8 mouse cellular contexts compared by ENCODE assay signal in the genomic region with DNA sequence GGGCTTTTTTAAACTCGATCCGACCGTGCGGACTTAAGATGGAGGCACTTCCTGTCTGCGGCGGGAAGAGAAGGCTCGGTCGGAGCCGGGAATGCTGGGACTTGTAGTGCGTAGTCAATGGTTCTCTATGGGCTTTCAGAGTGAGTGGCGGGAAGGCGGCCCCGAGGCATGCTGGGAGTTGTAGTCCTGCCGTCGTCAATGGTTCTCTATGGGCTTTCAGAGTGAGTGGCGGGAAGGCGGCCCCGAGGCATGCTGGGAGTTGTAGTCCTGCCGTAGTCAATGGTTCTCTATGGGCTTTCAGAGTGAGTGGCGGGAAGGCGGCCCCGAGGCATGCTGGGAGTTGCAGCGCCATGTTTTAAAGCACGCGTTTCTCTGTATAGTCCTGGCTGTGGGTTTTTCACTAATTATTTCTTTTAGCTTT. TPM values are rescaled to one million over a fixed set of nuclear protein-coding genes. Genes with fewer than 3 reads are reported as not detected.
A peak's percentile ranks its signal among the peaks of the same experiment; 100 is the strongest.
DNase-seq lines count a peak whose midpoint lies in the region; ATAC-seq lines count a peak whose summit lies in the region.
"Not testable (repeated sequence)": the region's sequence is repeated elsewhere in the genome, so short reads cannot be mapped to it uniquely, and the experiment has no call there.

No protein-coding gene starts in this region.

- not testable (repeated sequence) for H3K9me3 ChIP-seq in ES-E14 (ENCODE audit: control insufficient read depth, insufficient read depth, low read depth, low read length)
- peaks cover 30% of the 10 kb centered on the region for H3K9me3 ChIP-seq in forebrain, embryonic 14.5 days (replicated peaks; ENCODE audit: control insufficient read depth, low read length)
- H3K9me3 ChIP-seq in liver, embryonic 16.5 days (replicated peaks; ENCODE audit: control insufficient read depth, low read length) = peaks cover 21% of the 10 kb centered on the region
- H3K9me3 ChIP-seq in neural tube, embryonic 13.5 days = peaks cover 34% of the 10 kb centered on the region

- H3K4me3 ChIP-seq in ES-E14 (ENCODE audit: insufficient read depth in 1 of 2, low read depth in 1 of 2, low read length in 2 of 2, poor library complexity in 1 of 2, severe bottlenecking in 1 of 2) = peak overlapping the region; percentile 61 to 70
- peak overlapping the region; percentile 46 for H3K4me3 ChIP-seq in forebrain, embryonic 14.5 days (ENCODE audit: low read depth, low read length)
- peak overlapping the region; percentile 64 for H3K4me3 ChIP-seq in liver, embryonic 16.5 days (ENCODE audit: low read depth, low read length)
- H3K4me3 ChIP-seq in neural tube, embryonic 13.5 days = peak overlapping the region; percentile 50

- ATAC-seq in forebrain, embryonic 14.5 days = peak; percentile 97
- ATAC-seq in liver, embryonic 16.5 days (ENCODE audit: low read depth) = peak; percentile 94
- peak; percentile 98 for ATAC-seq in neural tube, embryonic 13.5 days (ENCODE audit: low read depth)

- peaks cover 19% of the 10 kb centered on the region for H3K36me3 ChIP-seq in ES-E14 (ENCODE audit: control insufficient read depth, insufficient read depth, low read length, poor library complexity, severe bottlenecking)
- H3K36me3 ChIP-seq in forebrain, embryonic 14.5 days (ENCODE audit: control insufficient read depth, insufficient read depth, low read length) = peaks cover 21% of the 10 kb centered on the region
- peaks cover 10% of the 10 kb centered on the region for H3K36me3 ChIP-seq in liver, embryonic 16.5 days (ENCODE audit: control insufficient read depth, insufficient read depth)
- peaks cover 16% of the 10 kb centered on the region for H3K36me3 ChIP-seq in neural tube, embryonic 13.5 days

- in situ Hi-C loops in ES-E14 (cut with MboI; ENCODE audit: low sequenced_read_pairs in 2 of 2, unreplicated experiment in 2 of 2) = not testable (repeated sequence)

- H3K4me2 ChIP-seq in forebrain, embryonic 14.5 days (ENCODE audit: low read length); liver, embryonic 16.5 days (ENCODE audit: low read depth, low read length); neural tube, embryonic 13.5 days: not testable (repeated sequence)

- H3K9ac ChIP-seq in ES-E14 (ENCODE audit: insufficient read depth, low read depth, low read length, poor library complexity, severe bottlenecking) = peak overlapping the region; percentile 89
- H3K9ac ChIP-seq in forebrain, embryonic 14.5 days (ENCODE audit: low read length) = peak overlapping the region; percentile 65
- H3K9ac ChIP-seq in liver, embryonic 16.5 days (ENCODE audit: low read depth, low read length) = peak overlapping the region; percentile 66
- H3K9ac ChIP-seq in neural tube, embryonic 13.5 days = peak overlapping the region; percentile 78

- peak; percentile 100 for DNase-seq in ES-E14 (ENCODE audit: low read depth, low spot score)
- DNase-seq in cerebellum, adult 11-12 months = peak; percentile 100
- DNase-seq in forebrain, embryonic 14.5 days (ENCODE audit: low spot score) = peak; percentile 100
- DNase-seq in heart, postnatal 14 days = peak; percentile 99
- peak; percentile 100 for DNase-seq in large intestine, adult 2 months (ENCODE audit: low read depth, low spot score)
- peak; percentile 100 for DNase-seq in telencephalon, adult 2 months (ENCODE audit: low read depth, low spot score)

- peaks cover 9 to 14% of the 10 kb centered on the region in 2 experiments for H3K4me1 ChIP-seq in ES-E14 (ENCODE audit: control insufficient read depth in 2 of 2, insufficient read depth in 2 of 2, low read length in 2 of 2, poor library complexity in 1 of 2)
- H3K4me1 ChIP-seq in forebrain, embryonic 14.5 days (ENCODE audit: control insufficient read depth, insufficient read depth, low read length); liver, embryonic 16.5 days (ENCODE audit: control insufficient read depth, low read depth, low read length); neural tube, embryonic 13.5 days (replicated peaks): not testable (repeated sequence)

- H3K27ac ChIP-seq in ES-E14 (ENCODE audit: insufficient read depth, low read depth, low read length, poor library complexity, severe bottlenecking) = peak overlapping the region; percentile 96
- H3K27ac ChIP-seq in forebrain, embryonic 14.5 days (ENCODE audit: low read depth, low read length) = peak overlapping the region; percentile 82
- H3K27ac ChIP-seq in liver, embryonic 16.5 days (ENCODE audit: low read length) = peak overlapping the region; percentile 63; the same call in 1 of the 2 replicates
- H3K27ac ChIP-seq in neural tube, embryonic 13.5 days (replicated peaks) = peak overlapping the region; percentile 77

- 54% methylated on average over 25 of the region's 25 CpGs for WGBS in forebrain, embryonic 14.5 days
- WGBS in large intestine, adult 2 months = 54% methylated on average over 25 of the region's 25 CpGs
- 50% methylated on average over 24 of the region's 25 CpGs for WGBS in liver, embryonic 16.5 days (ENCODE audit: insufficient replicate concordance)
- WGBS in neural tube, embryonic 13.5 days = 54% methylated on average over 25 of the region's 25 CpGs

- not testable (repeated sequence) for H3K27me3 ChIP-seq in forebrain, embryonic 14.5 days (replicated peaks; ENCODE audit: control insufficient read depth, insufficient read depth, low read length); liver, embryonic 16.5 days (ENCODE audit: control insufficient read depth, insufficient read depth, low read depth, low read length); neural tube, embryonic 13.5 days

- intact Hi-C loops in heart, postnatal 14 days (cut with DNase I) = not testable (repeated sequence)

RNA-seq across cellular contexts. Expression of a gene that starts 0.4 kb away (rescaled TPM):
- total RNA-seq in ES-E14 (2012; rRNA removed) = 165 and 322 TPM in 2 replicates
- 77.4 and 108 TPM in 2 replicates for polyA plus RNA-seq in forebrain, embryonic 14.5 days (2014; fragmentation: Nextera tagmentation; extraction: Ambion mirVana)
- 10 to 100 TPM; 38.7 to 77.5 TPM for total RNA-seq in heart, postnatal 14 days (2021)
- polyA plus RNA-seq in large intestine, adult 2 months (2012; rRNA removed) = 244 and 325 TPM in 2 replicates
- polyA plus RNA-seq in liver, embryonic 16.5 days (2015; fragmentation: Nextera tagmentation; extraction: Ambion mirVana) = 58.5 and 73.3 TPM in 2 replicates
- polyA plus RNA-seq in neural tube, embryonic 13.5 days (2015; fragmentation: Nextera tagmentation; extraction: Ambion mirVana) = 139 and 172 TPM in 2 replicates

Comparison
In these comparisons a context has a peak if more than half of its experiments do, and no peak if none do; other contexts are left out.
1. Peak in every context shown above with its lines: DNase-seq, ATAC-seq, H3K4me3 ChIP-seq and H3K27ac ChIP-seq.